Mouse (Mus musculus) midbrain, embryonic 12.5 days (tissue): Measurements from ENCODE around the gene Slc16a9. TPM values are rescaled to one million over a fixed set of nuclear protein-coding genes. Genes with fewer than 3 reads are reported as not detected.
A peak's percentile ranks its signal among the peaks of the same experiment; 100 is the strongest.

Experiments
- ATAC-seq: fragments of 200-750 bp; cut with Nextera tagmentation; 2 replicates; pipeline ENCODE4 v1.8.0; 2017; ENCODE audit warnings: low read depth, moderate TSS enrichment, moderate library complexity; ENCODE audit not compliant: low FRiP score
- H3K27ac ChIP-seq: fragments of 300-500 bp; sonication (generic); replicated peaks from 2 replicates; pipeline ENCODE4 v1.5.1; 2016; ENCODE audit warnings: mild to moderate bottlenecking
- H3K27me3 ChIP-seq: fragments of 300-500 bp; sonication (generic); 2 replicates; pipeline ENCODE4 v1.6.1; 2016; ENCODE audit warnings: mild to moderate bottlenecking
- H3K36me3 ChIP-seq: fragments of 300-500 bp; sonication (generic); 2 replicates; pipeline ENCODE4 v1.6.1; 2016
- H3K4me1 ChIP-seq: fragments of 300-500 bp; sonication (generic); 2 replicates; pipeline ENCODE4 v1.6.1; 2016
- H3K4me2 ChIP-seq: fragments of 300-500 bp; sonication (generic); replicated peaks from 2 replicates; pipeline ENCODE4 v1.6.1; 2016; ENCODE audit warnings: mild to moderate bottlenecking, moderate library complexity
- H3K4me3 ChIP-seq: fragments of 300-500 bp; sonication (generic); 2 replicates; pipeline ENCODE4 v1.5.1; 2016; ENCODE audit warnings: mild to moderate bottlenecking
- H3K9ac ChIP-seq: fragments of 300-500 bp; sonication (generic); replicated peaks from 2 replicates; pipeline ENCODE4 v1.6.1; 2016; ENCODE audit warnings: mild to moderate bottlenecking, moderate library complexity
- H3K9me3 ChIP-seq: fragments of 300-500 bp; sonication (generic); 2 replicates; pipeline ENCODE4 v1.6.1; 2016; ENCODE audit warnings: mild to moderate bottlenecking
- WGBS: fragments of 180-500 bp; shearing (Covaris S2); methylation state at CpG from one replicate; pipeline ENCODE4 v1.1.7; 2016; 5-methylcytosine and 5-hydroxymethylcytosine counted together
- polyA plus RNA-seq: library from polyadenylated mRNA; unstranded; fragments of >200 nt; fragmentation: Nextera tagmentation; extraction: Ambion mirVana; gene quantifications from 2 replicates; pipeline ENCODE4 v1.2.1, GENCODE M21; 2016

Gene Slc16a9
- polyA plus RNA-seq, 1 experiment from 2014 or later: 1.1 TPM

DNA sequence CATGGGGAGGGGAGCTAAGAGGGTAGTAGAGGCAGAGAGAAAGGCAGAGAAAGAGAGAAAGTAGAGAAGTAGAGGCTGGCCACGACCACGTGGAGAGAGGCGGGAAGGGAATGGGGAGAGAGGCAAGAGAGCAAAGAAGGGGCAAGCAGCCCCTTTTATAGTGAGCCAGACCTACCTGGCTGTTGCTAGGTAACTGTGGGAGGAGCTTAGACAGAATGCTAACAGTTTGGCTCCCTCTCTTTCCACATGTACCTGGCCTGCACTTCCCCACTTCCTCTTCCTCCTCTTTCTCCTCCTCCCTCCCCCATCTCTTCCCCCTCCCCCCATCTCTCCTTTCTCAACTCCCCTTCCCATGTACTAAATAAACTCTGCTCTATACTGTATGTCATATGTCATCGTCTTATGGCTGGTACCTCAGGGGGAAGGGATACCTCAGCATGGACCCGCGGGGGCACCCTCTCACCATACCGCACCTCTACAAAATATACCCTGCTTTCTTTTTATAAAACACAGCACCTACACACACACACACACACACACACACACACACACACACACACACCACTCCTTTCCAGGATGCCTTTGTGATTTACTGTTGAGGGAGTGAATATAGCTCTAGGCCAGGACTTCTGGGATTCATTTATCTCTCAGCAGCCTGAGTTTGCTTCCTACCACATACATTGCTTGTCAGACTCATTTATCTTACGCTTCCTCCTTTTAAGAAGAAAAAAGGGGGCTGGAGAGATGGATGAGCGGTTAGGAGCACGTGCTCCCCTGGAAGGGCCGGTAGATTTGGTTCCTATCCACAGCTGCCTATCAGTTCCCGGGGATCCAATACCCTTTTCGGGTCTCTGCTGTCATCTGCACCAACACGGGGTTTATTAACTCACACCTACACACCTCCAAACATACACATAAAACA is 43.8 kb downstream of the Slc16a9 start:
- H3K36me3 ChIP-seq: no peaks in the 10 kb centered on the region
- no peak overlapping the region for H3K27ac ChIP-seq
- no peaks in the 10 kb centered on the region for H3K9me3 ChIP-seq
- no peaks in the 10 kb centered on the region for H3K27me3 ChIP-seq
- 78% methylated on average over 14 of the region's 14 CpGs for WGBS
- no peak overlapping the region for H3K9ac ChIP-seq
- H3K4me1 ChIP-seq: peaks cover 17% of the 10 kb centered on the region; the same call in 1 of the 2 replicates
- ATAC-seq: 0 out of 2 replicates have a peak, but pooled peaks have one; percentile 12
- no peak overlapping the region for H3K4me2 ChIP-seq
- no peak overlapping the region for H3K4me3 ChIP-seq

GRCm38 (mm10) chr10:70292014-70292413 is 47.1 kb downstream of the Slc16a9 start:
- Histone ChIP-seq H3K9me3 (no peaks in the 10 kb centered on the region), H3K27me3 (no peaks in the 10 kb centered on the region), H3K4me2 (0 out of 2 replicates have a peak overlapping the region, but pooled peaks have one; percentile 7), H3K27ac (peak overlapping the region; percentile 63; the same call in 1 of the 2 replicates), H3K9ac (no peak overlapping the region), H3K4me1 (peaks cover 18% of the 10 kb centered on the region; the same call in 1 of the 2 replicates), H3K36me3 (no peaks in the 10 kb centered on the region), H3K4me3 (no peak overlapping the region)
- WGBS: 29% methylated on average over 7 of the region's 7 CpGs
- no peak for ATAC-seq

GRCm38 (mm10) chr10:70294094-70294493 is 49.2 kb downstream of the Slc16a9 start:
- Histone ChIP-seq H3K27ac (no peak overlapping the region), H3K4me1 (peaks cover 9% of the 10 kb centered on the region; the same call in 1 of the 2 replicates), H3K36me3 (no peaks in the 10 kb centered on the region), H3K4me3 (no peak overlapping the region), H3K4me2 (no peak overlapping the region), H3K9me3 (no peaks in the 10 kb centered on the region), H3K9ac (no peak overlapping the region), H3K27me3 (no peaks in the 10 kb centered on the region)
- no peak for ATAC-seq
- WGBS: 75% methylated on average over 8 of the region's 8 CpGs

DNA sequence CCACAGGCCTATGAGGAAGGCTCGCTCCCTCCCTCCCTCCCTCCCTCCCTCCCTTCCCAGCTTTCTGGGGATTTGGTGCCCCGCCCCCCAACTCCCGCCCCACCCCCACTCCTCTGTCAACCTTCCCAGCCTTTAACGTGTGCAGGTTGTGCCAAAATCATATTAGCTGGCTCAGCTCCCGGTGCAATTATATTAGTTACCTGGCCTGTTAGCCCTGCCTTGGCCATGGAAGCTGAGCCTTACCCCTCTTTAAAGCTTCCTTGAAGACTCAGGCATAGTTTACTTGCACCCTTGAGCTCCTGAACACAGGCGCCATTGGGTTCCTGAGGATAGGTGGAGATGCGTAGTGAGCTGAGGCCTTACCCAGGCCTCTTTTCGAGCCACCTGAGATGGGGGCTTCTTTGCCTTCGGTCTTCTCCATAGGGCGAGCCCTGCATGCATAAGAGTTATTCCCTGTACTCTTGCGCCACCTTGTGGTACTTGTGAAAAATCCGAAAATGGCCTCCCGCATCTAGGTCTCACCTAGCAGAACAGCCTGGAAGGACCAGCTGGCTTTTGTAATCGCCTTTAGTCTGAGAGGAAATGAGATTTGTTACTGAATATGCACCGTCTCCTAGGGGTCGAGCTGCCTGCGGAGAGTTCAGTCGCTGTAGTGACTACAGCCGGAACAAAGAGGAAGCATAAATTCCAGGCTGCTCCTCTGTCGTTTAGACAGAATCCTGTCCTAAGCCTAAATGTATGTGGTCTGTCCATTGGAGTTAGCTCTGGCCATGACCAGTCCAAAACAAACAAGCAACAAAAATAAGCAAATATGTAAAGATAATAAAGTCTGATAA is 51.8 kb downstream of the Slc16a9 start:
- WGBS: 6% methylated on average over 20 of the region's 20 CpGs
- Histone ChIP-seq H3K4me2 (0 out of 2 replicates have a peak overlapping the region, but pooled peaks have one; percentile 14), H3K4me1 (peaks cover 8% of the 10 kb centered on the region; the same call in 1 of the 2 replicates), H3K27ac (no peak overlapping the region; the same call in 1 of the 2 replicates), H3K9ac (no peak overlapping the region), H3K9me3 (no peaks in the 10 kb centered on the region), H3K36me3 (no peaks in the 10 kb centered on the region), H3K4me3 (no peak overlapping the region), H3K27me3 (no peaks in the 10 kb centered on the region)
- peak; percentile 73 for ATAC-seq

DNA sequence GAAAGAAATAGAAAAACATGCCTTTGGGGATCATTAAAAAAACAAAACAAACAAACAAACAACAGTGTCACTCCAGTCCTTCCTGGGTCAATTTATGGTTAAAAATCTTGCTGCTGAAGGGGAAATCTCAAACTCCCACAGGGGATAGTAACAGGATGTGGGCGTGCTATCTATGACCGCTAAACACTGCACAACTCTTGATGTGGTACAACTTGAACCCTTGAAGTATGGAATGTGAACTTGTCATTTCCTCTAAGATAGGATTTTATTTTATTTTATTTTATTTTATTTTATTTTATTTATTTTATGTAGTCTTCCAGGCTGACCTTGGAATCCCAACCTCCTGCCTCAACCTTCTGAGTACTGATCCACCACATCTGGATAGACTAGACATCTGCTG is 54.2 kb downstream of the Slc16a9 start:
- Histone ChIP-seq H3K36me3 (no peaks in the 10 kb centered on the region), H3K9ac (no peak overlapping the region), H3K4me2 (no peak overlapping the region), H3K27me3 (no peaks in the 10 kb centered on the region), H3K9me3 (no peaks in the 10 kb centered on the region), H3K4me1 (0 out of 2 replicates have a peak, but pooled peaks cover 3% of the 10 kb centered on the region), H3K4me3 (no peak overlapping the region), H3K27ac (no peak overlapping the region)
- WGBS: 84% methylated on average over 2 of the region's 2 CpGs
- ATAC-seq: no peak

GRCm38 (mm10) chr10:70299653-70300052 is 54.8 kb downstream of the Slc16a9 start:
- Histone ChIP-seq H3K36me3 (no peaks in the 10 kb centered on the region), H3K9ac (no peak overlapping the region), H3K27ac (no peak overlapping the region), H3K4me3 (no peak overlapping the region), H3K27me3 (no peaks in the 10 kb centered on the region), H3K4me1 (0 out of 2 replicates have a peak, but pooled peaks cover 3% of the 10 kb centered on the region), H3K4me2 (no peak overlapping the region), H3K9me3 (no peaks in the 10 kb centered on the region)
- WGBS: 77% methylated on average over 5 of the region's 5 CpGs
- ATAC-seq: no peak

DNA sequence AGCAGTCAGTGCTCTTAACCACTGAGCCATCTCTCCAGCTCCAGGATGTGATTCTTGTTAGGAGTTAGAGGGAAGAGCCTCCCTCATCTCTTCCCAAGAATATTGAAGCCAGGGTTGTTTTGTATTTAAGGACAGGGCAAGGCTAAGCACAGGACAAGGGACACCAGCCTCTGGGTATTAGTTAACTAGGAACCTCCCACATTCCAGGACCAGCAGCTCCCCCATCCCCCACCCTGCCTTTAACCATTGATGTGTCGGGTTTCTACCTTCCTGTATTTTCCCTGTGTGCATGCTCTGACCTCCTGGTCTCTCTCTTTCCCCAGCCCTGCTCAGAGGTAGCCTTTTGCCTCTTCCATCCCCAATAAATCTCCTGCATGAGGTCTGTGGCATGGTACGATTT is 56.3 kb downstream of the Slc16a9 start:
- H3K27me3 ChIP-seq: no peaks in the 10 kb centered on the region
- WGBS: 51% methylated on average over 2 of the region's 2 CpGs
- no peak overlapping the region for H3K9ac ChIP-seq
- no peak for ATAC-seq
- no peak overlapping the region for H3K4me2 ChIP-seq
- no peak overlapping the region for H3K27ac ChIP-seq
- H3K36me3 ChIP-seq: no peaks in the 10 kb centered on the region
- H3K4me1 ChIP-seq: 0 out of 2 replicates have a peak, but pooled peaks cover 3% of the 10 kb centered on the region
- H3K9me3 ChIP-seq: no peaks in the 10 kb centered on the region
- no peak overlapping the region for H3K4me3 ChIP-seq

- H3K36me3 ChIP-seq: no peaks in the 10 kb centered on the region
- H3K4me2 ChIP-seq: no peak overlapping the region
- WGBS: 87% methylated on average over 6 of the region's 6 CpGs
- no peak overlapping the region for H3K27ac ChIP-seq
- H3K27me3 ChIP-seq: no peaks in the 10 kb centered on the region
- no peaks in the 10 kb centered on the region for H3K9me3 ChIP-seq
- no peaks in the 10 kb centered on the region for H3K4me1 ChIP-seq
- no peak overlapping the region for H3K4me3 ChIP-seq
- H3K9ac ChIP-seq: no peak overlapping the region
- no peak for ATAC-seq
Measured at GRCm38 (mm10) chr10:70303203-70303602, 58.3 kb downstream of the Slc16a9 start.

- no peaks in the 10 kb centered on the region for H3K27me3 ChIP-seq
- ATAC-seq: no peak
- 76% methylated on average over 5 of the region's 5 CpGs for WGBS
- no peak overlapping the region for H3K4me3 ChIP-seq
- H3K4me2 ChIP-seq: no peak overlapping the region
- H3K4me1 ChIP-seq: no peaks in the 10 kb centered on the region
- H3K27ac ChIP-seq: no peak overlapping the region
- H3K9ac ChIP-seq: no peak overlapping the region
- no peaks in the 10 kb centered on the region for H3K9me3 ChIP-seq
- no peaks in the 10 kb centered on the region for H3K36me3 ChIP-seq
Measured at GRCm38 (mm10) chr10:70305683-70306082, 60.8 kb downstream of the Slc16a9 start.

DNA sequence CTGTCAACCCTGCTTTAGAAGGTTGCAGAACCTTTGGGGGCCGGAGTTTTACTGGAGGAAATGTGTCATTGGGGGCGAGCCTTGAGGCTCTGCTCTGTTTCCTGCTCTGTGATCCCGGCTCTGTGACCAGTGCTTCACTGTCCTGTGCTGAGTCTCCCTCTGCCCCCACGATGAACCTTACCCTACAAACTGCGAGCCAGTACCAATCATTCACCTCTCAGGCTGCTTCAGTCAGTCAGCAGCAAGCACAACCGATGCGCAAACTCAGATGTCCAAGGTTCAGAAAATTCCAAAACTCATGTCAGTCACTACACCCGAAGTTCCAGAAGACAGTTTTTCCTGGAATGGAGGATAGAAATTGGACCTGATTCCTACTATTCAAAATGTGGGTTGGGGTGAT is 64.5 kb downstream of the Slc16a9 start:
- H3K27me3 ChIP-seq: no peaks in the 10 kb centered on the region
- no peaks in the 10 kb centered on the region for H3K4me1 ChIP-seq
- no peaks in the 10 kb centered on the region for H3K9me3 ChIP-seq
- WGBS: 86% methylated on average over 8 of the region's 8 CpGs
- no peak for ATAC-seq
- no peak overlapping the region for H3K4me2 ChIP-seq
- H3K36me3 ChIP-seq: no peaks in the 10 kb centered on the region
- H3K9ac ChIP-seq: no peak overlapping the region
- no peak overlapping the region for H3K27ac ChIP-seq
- H3K4me3 ChIP-seq: no peak overlapping the region

- whole genome bisulfite sequencing: 87% methylated on average over 5 of the region's 5 CpGs
Measured at GRCm38 (mm10) chr10:70310646-70311045, 65.7 kb downstream of the Slc16a9 start.

DNA sequence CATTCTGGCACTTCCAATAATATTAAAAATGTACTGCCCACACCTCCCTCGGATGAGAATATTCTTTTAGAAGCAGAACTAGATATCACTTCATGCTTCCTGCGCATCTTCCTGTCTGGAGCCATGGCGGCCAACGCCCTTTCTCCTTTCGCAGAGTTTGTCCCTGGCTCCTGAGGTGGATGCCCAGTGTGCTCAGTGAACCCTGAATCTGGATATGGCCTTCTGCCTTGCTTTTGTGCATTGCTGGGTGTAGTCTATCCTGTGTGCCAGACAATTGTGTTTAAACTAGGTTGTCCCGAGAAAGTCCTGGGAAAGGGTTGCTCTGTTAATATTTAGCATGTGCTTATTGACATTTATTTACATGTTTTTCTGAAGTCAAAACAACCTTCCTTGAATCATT is 71.0 kb downstream of the Slc16a9 start:
- no peak for ATAC-seq
- H3K4me2 ChIP-seq: no peak overlapping the region
- H3K4me3 ChIP-seq: no peak overlapping the region
- no peak overlapping the region for H3K9ac ChIP-seq
- WGBS: 85% methylated on average over 6 of the region's 6 CpGs
- peaks cover 3% of the 10 kb centered on the region; the same call in 1 of the 2 replicates for H3K27me3 ChIP-seq
- no peak overlapping the region for H3K27ac ChIP-seq
- no peaks in the 10 kb centered on the region for H3K4me1 ChIP-seq
- H3K36me3 ChIP-seq: no peaks in the 10 kb centered on the region
- no peaks in the 10 kb centered on the region for H3K9me3 ChIP-seq

More at GRCm38 (mm10) chr10:70310646-70311045, 65.7 kb downstream of the Slc16a9 start:
- H3K36me3 ChIP-seq: no peaks in the 10 kb centered on the region
- H3K4me3 ChIP-seq: no peak overlapping the region
- no peak overlapping the region for H3K4me2 ChIP-seq
- H3K9me3 ChIP-seq: no peaks in the 10 kb centered on the region
- no peak overlapping the region for H3K9ac ChIP-seq
- ATAC-seq: no peak
- H3K27ac ChIP-seq: no peak overlapping the region
- H3K27me3 ChIP-seq: no peaks in the 10 kb centered on the region
- no peaks in the 10 kb centered on the region for H3K4me1 ChIP-seq
